Mouse (Mus musculus) heart, adult 2 months (tissue): Measurements from ENCODE around the gene Ubald1. TPM values are rescaled to one million over a fixed set of nuclear protein-coding genes. Genes with fewer than 3 reads are reported as not detected.
A peak's percentile ranks its signal among the peaks of the same experiment; 100 is the strongest.

Source experiments
- DNase-seq, 2 experiments: peaks; one replicate each; pipeline ENCODE4 v3.0.0; 2021
- H3K27ac ChIP-seq: fragments of 200-600 bp; 2 replicates; pipeline ENCODE4 v1.8.1; 2022
- H3K27me3 ChIP-seq: fragments of 200-500 bp; 2 replicates; pipeline ENCODE4 v1.6.1; 2012; ENCODE audit warnings: mild to moderate bottlenecking, low read length, inconsistent platforms, mixed read lengths; ENCODE audit not compliant: control insufficient read depth, insufficient read depth
- H3K36me3 ChIP-seq: fragments of 200-500 bp; 2 replicates; pipeline ENCODE4 v1.6.1; 2012; ENCODE audit warnings: low read length, inconsistent platforms; ENCODE audit not compliant: control insufficient read depth, insufficient read depth
- H3K4me1 ChIP-seq: fragments of 200-500 bp; 2 replicates; pipeline ENCODE4 v1.6.1; 2011; ENCODE audit warnings: low read length; ENCODE audit not compliant: control insufficient read depth, insufficient read depth
- H3K4me3 ChIP-seq: fragments of 200-600 bp; 2 replicates; pipeline ENCODE4 v1.8.1; 2022
- H3K79me2 ChIP-seq: fragments of 200-500 bp; replicated peaks from 2 replicates; pipeline ENCODE4 v1.6.1; 2012; ENCODE audit warnings: mild to moderate bottlenecking, inconsistent platforms, low read length, moderate library complexity, mixed read lengths; ENCODE audit not compliant: control insufficient read depth, insufficient read depth
- H3K9ac ChIP-seq: fragments of 200-500 bp; 2 replicates; pipeline ENCODE4 v1.6.1; 2012; ENCODE audit warnings: low read depth, mild to moderate bottlenecking, control low read depth, inconsistent platforms, low read length, mixed read lengths
- CTCF ChIP-seq: fragments of 200-600 bp; IDR thresholded peaks from 2 replicates; pipeline ENCODE4 v1.8.1; 2022; ENCODE audit warnings: antibody characterized with exemption, mild to moderate bottlenecking, moderate library complexity
- EP300 ChIP-seq: fragments of 200-500 bp; IDR thresholded peaks from 2 replicates; pipeline ENCODE4 v1.6.1; 2011; ENCODE audit warnings: low read depth, low read length, control low read depth; ENCODE audit not compliant: insufficient read depth
- POLR2A ChIP-seq: fragments of 200-500 bp; IDR thresholded peaks from 2 replicates; pipeline ENCODE4 v1.6.1; 2011; ENCODE audit warnings: mild to moderate bottlenecking, low read depth, low read length, control low read depth; ENCODE audit not compliant: insufficient read depth
- WGBS: fragments of 180-500 bp; shearing (Covaris S2); methylation state at CpG from one replicate; pipeline ENCODE4 v1.1.7; 2018; 5-methylcytosine and 5-hydroxymethylcytosine counted together
- intact Hi-C: fragments of 180-260 bp; cut with DNase I; formaldehyde crosslinking; loops from one replicate; pipeline ENCODE4 v1.15.1; 2025
- polyA plus RNA-seq: library from polyadenylated mRNA; depleted of rRNA; stranded (reverse); fragments of >200 nt; gene quantifications from 2 replicates; pipeline ENCODE4 v1.2.3, GENCODE M21; 2012
- total RNA-seq, 2 experiments: library from RNA; stranded (reverse); gene quantifications; 2 replicates each; pipeline ENCODE4 v1.2.3; 2021

Gene Ubald1
- total and polyA plus RNA-seq, 3 experiments = 17.2 to 24.5 (median 18.3) TPM

- Histone ChIP-seq H3K79me2 (no peaks in the 10 kb centered on the region), H3K27me3 (no peaks in the 10 kb centered on the region), H3K4me3 (no peak overlapping the region), H3K9ac (no peak overlapping the region), H3K27ac (no peak overlapping the region), H3K4me1 (peaks cover 18% of the 10 kb centered on the region), H3K36me3 (0 out of 2 replicates have a peak, but pooled peaks cover 2% of the 10 kb centered on the region)
- no peak for DNase-seq
- TF ChIP-seq EP300 (no peak), CTCF (no peak), POLR2A (no peak)
- 95% methylated on average over 8 of the region's 8 CpGs for WGBS
- intact Hi-C loops = no loop called here
Observed at GRCm38 (mm10) chr16:4910758-4911157, 30.6 kb upstream of the Ubald1 start.

- no peaks in the 10 kb centered on the region for H3K27me3 ChIP-seq
- no peak overlapping the region for H3K27ac ChIP-seq
- 0 out of 2 replicates have a peak, but pooled peaks cover 2% of the 10 kb centered on the region for H3K36me3 ChIP-seq
- no peaks in the 10 kb centered on the region for H3K79me2 ChIP-seq
- no peak overlapping the region for H3K4me3 ChIP-seq
- H3K4me1 ChIP-seq = peaks cover 23% of the 10 kb centered on the region
- DNase-seq = no peak
- 100% methylated on average over 2 of the region's 2 CpGs for WGBS
- intact Hi-C loops = no loop called here
- no peak overlapping the region for H3K9ac ChIP-seq
- TF ChIP-seq EP300 (no peak), POLR2A (no peak), CTCF (peak; percentile 71)
Observed at GRCm38 (mm10) chr16:4909745-4910144, 29.6 kb upstream of the Ubald1 start.

GRCm38 (mm10) chr16:4907972-4908371, 27.9 kb upstream of the Ubald1 start:
- H3K36me3 ChIP-seq = 0 out of 2 replicates have a peak, but pooled peaks cover 2% of the 10 kb centered on the region

GRCm38 (mm10) chr16:4907386-4907785, 27.3 kb upstream of the Ubald1 start:
- H3K36me3 ChIP-seq = 0 out of 2 replicates have a peak, but pooled peaks cover 2% of the 10 kb centered on the region

More at GRCm38 (mm10) chr16:4907972-4908371, 27.9 kb upstream of the Ubald1 start:
- H3K4me3 ChIP-seq = no peak overlapping the region
- H3K79me2 ChIP-seq = peaks cover 2% of the 10 kb centered on the region; the same call in 1 of the 2 replicates
- H3K27ac ChIP-seq = no peak overlapping the region
- intact Hi-C loops = no loop called here
- WGBS = 60% methylated on average over 5 of the region's 5 CpGs
- no peaks in the 10 kb centered on the region for H3K27me3 ChIP-seq
- peak in 1 of 2 experiments; percentile 22 for DNase-seq
- TF ChIP-seq POLR2A (no peak), EP300 (no peak), CTCF (no peak)
- H3K9ac ChIP-seq = no peak overlapping the region
- H3K4me1 ChIP-seq = peaks cover 17% of the 10 kb centered on the region

GRCm38 (mm10) chr16:4906559-4906958, 26.4 kb upstream of the Ubald1 start:
- H3K9ac ChIP-seq = no peak overlapping the region
- H3K27ac ChIP-seq = no peak overlapping the region
- no peak for TF ChIP-seq EP300
- no peak for TF ChIP-seq POLR2A
- no peak for TF ChIP-seq CTCF
- H3K79me2 ChIP-seq = peaks cover 2% of the 10 kb centered on the region; the same call in 1 of the 2 replicates
- peaks cover 12% of the 10 kb centered on the region for H3K4me1 ChIP-seq
- no peaks in the 10 kb centered on the region for H3K27me3 ChIP-seq
- H3K36me3 ChIP-seq = peaks cover 2% of the 10 kb centered on the region; the same call in 1 of the 2 replicates
- DNase-seq = no peak
- H3K4me3 ChIP-seq = no peak overlapping the region
- intact Hi-C loops = no loop called here

More at GRCm38 (mm10) chr16:4907386-4907785, 27.3 kb upstream of the Ubald1 start:
- H3K27me3 ChIP-seq = no peaks in the 10 kb centered on the region
- no peak overlapping the region for H3K4me3 ChIP-seq
- intact Hi-C loops = no loop called here
- TF ChIP-seq POLR2A = no peak
- no peak for TF ChIP-seq CTCF
- 0 out of 2 replicates have a peak, but pooled peaks have one; percentile 22 for TF ChIP-seq EP300
- no peak overlapping the region for H3K9ac ChIP-seq
- peak in 1 of 2 experiments; percentile 21 for DNase-seq
- no peak overlapping the region for H3K27ac ChIP-seq
- 51% methylated on average over 2 of the region's 2 CpGs for WGBS
- peaks cover 2% of the 10 kb centered on the region; the same call in 1 of the 2 replicates for H3K79me2 ChIP-seq
- H3K4me1 ChIP-seq = peaks cover 12% of the 10 kb centered on the region

GRCm38 (mm10) chr16:4905591-4905990, 25.5 kb upstream of the Ubald1 start:
- H3K27me3 ChIP-seq = no peaks in the 10 kb centered on the region
- 26% methylated on average over 1 of the region's 1 CpGs for WGBS
- H3K4me3 ChIP-seq = no peak overlapping the region
- no peak overlapping the region for H3K9ac ChIP-seq
- DNase-seq = no peak
- H3K79me2 ChIP-seq = peaks cover 4% of the 10 kb centered on the region; the same call in 1 of the 2 replicates
- H3K27ac ChIP-seq = no peak overlapping the region
- peaks cover 12% of the 10 kb centered on the region for H3K4me1 ChIP-seq
- peaks cover 2% of the 10 kb centered on the region; the same call in 1 of the 2 replicates for H3K36me3 ChIP-seq
- TF ChIP-seq POLR2A (no peak), EP300 (no peak), CTCF (no peak)
- intact Hi-C loops = no loop called here
